Mouse (Mus musculus) layer of hippocampus, postnatal 36 days (tissue): ENCODE data around the gene Cog3. TPM values are rescaled to one million over a fixed set of nuclear protein-coding genes. Genes with fewer than 3 reads are reported as not detected.

Experiments
- DNase-seq, 2 experiments: peaks; one replicate each; pipeline ENCODE4 v3.0.0; 2022
- total RNA-seq, 2 experiments: library from RNA; stranded (reverse); gene quantifications; 2 replicates each; pipeline ENCODE4 v1.2.3; 2021

Gene Cog3
- total RNA-seq, 2 experiments from 2014 or later: 25.4 to 27.8 TPM

GRCm38 (mm10) chr14:75758401-75758800 is 4.1 kb upstream of the Cog3 start:
- no peak for DNase-seq

- DNase-seq: no peak
Observed at GRCm38 (mm10) chr14:75757821-75758220, 3.5 kb upstream of the Cog3 start.

GRCm38 (mm10) chr14:75756971-75757370 is 2.7 kb upstream of the Cog3 start:
- no peak for DNase-seq

- DNase-seq: no peak
Observed at GRCm38 (mm10) chr14:75753206-75753605, 1.1 kb downstream of the Cog3 start.

DNA sequence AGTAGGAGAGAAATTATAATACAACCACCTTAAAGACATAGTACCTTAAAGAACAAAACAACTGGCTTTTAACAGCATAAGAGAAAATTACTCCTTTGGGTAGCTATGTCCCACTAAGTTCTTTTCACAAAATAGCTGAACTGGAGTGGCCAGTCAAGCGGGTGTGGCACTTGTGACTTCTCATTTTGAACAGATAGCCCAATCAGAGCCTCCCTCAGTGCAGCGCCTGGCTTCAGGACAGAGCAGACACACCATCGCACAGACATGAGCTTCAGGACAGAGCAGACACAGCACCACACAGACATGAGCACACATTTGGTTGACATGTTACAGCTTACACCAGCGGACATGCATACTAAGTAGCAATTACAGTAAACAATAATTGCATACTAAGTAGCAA is 3.3 kb downstream of the Cog3 start:
- DNase-seq: no peak

DNA sequence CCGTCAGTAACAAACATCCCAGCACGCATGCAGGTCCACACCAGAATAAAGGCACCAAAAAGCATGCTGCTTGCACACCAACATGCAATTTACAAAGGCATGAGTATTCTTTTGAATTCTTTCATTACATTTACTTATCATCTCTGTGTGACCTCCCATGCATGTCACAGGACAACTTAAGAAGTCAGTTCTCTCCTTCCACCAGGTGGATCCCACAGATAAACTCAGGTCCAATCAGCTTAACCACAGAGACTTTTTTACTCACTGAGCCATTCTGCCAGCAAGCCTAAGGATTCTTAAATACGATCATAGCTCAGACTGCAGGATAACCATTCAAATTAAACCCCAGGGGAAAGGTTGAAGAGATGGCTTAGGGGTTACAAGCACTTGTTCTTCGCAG is 5.2 kb downstream of the Cog3 start:
- no peak for DNase-seq

GRCm38 (mm10) chr14:75747960-75748359 is 6.4 kb downstream of the Cog3 start:
- no peak for DNase-seq

DNA sequence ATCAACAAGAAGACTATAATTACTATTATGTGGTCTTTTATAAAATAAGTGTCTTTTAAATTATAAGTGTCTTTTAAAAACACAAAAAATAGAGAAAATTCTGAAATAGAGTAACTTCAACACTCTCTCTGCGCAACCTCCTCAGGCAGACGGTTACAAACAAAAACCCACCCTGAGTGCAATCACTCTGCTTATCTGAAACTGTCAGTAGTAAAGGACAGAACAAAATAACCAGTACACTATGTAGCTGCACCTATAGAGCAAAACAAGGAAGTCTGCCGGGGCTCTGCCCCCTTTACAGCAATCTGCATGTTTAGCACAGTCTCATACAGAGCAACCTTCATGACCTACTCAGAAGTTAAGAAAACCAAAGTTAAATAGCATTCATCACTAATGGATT is 12.4 kb downstream of the Cog3 start:
- DNase-seq: no peak

GRCm38 (mm10) chr14:75735597-75735996 is 18.7 kb downstream of the Cog3 start:
- DNase-seq: no peak

GRCm38 (mm10) chr14:75732631-75733030 is 21.7 kb downstream of the Cog3 start:
- no peak for DNase-seq

DNA sequence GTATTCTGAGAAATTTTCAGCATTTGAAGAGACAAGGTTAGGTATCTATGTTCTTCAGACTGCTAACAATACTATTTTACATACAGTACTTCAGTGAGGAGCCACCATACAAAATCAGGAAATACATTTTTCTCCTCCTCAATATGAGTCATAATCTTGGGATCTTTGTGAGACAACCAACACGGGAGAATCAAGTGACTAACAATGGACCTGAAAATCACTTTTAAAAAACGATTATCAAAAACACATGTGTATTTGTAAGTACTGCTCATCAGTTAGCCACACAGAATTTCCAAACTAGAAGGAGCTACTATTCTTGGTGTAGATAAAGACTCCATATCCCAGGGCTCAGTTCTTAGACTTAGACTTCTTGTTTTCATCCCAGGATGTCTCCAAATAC is 23.0 kb downstream of the Cog3 start:
- DNase-seq: no peak

- DNase-seq: no peak
Observed at GRCm38 (mm10) chr14:75728111-75728510, 26.2 kb downstream of the Cog3 start.

DNA sequence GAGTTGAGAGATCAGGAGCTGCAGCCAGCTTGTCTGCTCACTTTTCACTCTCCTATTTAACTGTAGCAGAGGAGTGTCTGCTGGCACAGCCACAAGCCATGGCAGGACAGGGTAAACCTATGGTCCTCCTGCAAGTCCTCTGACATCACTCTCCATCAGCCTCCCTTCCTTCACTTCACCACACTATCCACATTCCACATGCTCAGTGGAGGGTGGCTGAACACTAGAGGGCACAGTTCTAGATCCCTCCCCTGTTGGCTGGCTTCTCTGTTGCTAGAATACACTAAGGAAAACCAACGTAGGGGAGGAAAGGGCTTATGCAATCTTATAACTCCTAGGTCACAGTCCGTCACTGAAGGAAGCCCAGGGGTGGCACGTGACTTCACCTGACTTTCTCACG is 27.3 kb downstream of the Cog3 start:
- no peak for DNase-seq

- no peak for DNase-seq
Observed at GRCm38 (mm10) chr14:75722816-75723215, 31.5 kb downstream of the Cog3 start.

DNA sequence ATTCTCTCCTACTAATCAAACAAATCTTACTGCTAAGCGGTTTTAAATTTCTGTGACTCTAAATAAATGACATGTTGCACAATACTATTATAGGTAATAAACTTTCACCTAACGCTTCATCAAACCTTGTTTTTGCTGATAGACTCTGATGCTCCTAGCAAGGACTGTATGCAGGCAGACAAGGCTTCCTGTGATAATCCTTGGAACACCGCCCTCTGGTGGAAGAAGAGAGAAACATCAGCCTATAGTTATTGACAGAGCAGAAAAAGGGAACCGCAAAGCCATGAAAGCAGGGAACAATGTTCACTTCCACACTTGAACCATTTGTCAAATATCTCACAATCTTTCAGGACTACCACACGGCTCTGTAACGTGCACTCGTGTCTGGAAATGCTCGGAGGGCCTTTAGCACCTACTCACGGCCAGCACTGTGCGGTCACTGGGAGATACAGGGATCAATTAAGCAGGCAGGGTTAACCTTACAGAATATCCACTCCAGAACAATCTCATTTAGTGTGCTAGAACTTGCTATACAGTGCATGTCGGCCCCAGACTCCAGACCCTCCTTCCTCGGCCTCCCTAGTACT is 32.2 kb downstream of the Cog3 start:
- DNase-seq: peak in 1 of 2 experiments; percentile 54

- DNase-seq: no peak
Observed at GRCm38 (mm10) chr14:75720121-75720520, 34.2 kb downstream of the Cog3 start.

DNA sequence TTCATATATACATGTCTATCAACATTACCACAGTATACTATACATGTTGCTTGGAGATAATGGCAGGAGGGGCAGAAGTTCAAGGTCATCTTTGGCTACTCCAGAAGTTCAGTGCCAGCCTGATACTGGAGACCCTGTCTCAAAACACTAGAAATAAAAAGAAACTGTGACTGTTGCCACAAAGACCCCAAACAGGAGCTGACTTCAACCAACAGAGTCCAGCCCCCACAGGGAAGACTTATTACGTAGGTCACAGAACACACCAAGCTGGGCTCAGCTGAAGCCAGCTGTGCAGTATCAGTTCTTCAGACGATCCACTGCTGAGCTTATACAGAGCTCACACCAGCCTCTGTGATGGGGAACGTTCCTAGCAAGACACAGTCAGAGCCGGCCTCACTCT is 37.9 kb downstream of the Cog3 start:
- no peak for DNase-seq

- DNase-seq: no peak
Observed at GRCm38 (mm10) chr14:75713661-75714060, 40.7 kb downstream of the Cog3 start.

- no peak for DNase-seq
Observed at GRCm38 (mm10) chr14:75712687-75713086, 41.6 kb downstream of the Cog3 start.

GRCm38 (mm10) chr14:75711731-75712130 is 42.6 kb downstream of the Cog3 start:
- no peak for DNase-seq

DNA sequence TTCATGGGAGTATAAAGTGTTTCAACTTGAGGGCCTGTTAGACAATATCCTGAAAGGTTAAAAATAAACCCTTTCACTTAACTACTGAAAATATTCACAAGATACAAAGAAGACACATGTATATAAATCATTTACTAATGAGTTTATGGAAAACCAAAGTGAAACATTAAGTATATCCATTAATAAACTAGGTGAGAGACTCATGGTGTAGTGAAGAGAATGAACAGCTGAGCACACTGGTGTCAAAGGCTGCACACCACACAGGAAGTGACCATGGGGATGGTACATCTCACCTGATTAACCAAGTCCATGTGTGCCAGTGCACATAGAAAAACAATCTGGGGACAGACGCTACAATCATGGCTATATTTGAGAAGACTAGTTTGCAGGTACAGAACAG is 45.3 kb downstream of the Cog3 start:
- no peak for DNase-seq

DNA sequence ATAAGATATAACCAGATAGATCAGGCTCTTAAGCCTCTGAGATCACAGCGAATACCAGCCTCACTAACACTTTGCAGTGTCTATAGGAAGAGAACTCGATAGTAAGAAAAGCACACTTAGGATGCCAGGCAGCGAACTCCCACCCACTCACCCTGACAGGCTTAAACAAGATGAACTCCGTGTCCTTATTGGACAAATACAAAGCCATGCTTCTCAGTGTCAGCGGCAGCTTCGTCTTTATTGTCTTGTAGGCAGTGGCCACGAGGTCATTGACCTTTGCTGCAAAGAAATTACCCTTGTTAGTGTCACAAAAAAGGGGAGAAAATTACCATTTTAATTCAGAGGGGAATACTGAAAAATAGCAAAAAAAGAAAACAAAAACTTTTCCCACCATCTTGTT is 46.5 kb downstream of the Cog3 start:
- no peak for DNase-seq

- DNase-seq: no peak
Observed at GRCm38 (mm10) chr14:75706647-75707046, 47.7 kb downstream of the Cog3 start.

DNA sequence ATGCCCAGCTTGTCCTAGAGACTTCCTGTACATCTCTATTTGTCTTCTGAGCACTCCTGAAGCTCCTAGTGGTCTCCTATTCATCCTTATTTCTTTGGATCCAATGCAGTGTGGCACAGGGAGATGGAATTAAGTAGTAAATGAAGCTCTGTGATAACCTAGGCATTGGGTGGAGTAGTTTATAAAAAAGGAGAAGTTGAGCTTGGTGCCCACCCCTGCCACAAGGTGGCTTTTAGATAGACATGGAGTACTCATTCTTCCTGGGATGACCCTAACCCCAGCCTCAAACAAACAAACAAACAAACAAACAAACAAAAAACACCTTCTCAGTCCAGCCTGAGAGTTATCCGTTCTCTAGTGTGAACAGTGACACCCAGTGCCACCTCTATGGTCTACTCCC is 56.4 kb downstream of the Cog3 start:
- no peak for DNase-seq

GRCm38 (mm10) chr14:75696096-75696495 is 58.2 kb downstream of the Cog3 start:
- DNase-seq: no peak
